Mouse (Mus musculus): ENCODE measurements at regions not wholly inside any gene's neighbourhood (a gene's known extent, or its start where the extent isn't known, plus 50 kb on each side); places are given as distances from the start of the nearest gene placed in this dataset.

DNA sequence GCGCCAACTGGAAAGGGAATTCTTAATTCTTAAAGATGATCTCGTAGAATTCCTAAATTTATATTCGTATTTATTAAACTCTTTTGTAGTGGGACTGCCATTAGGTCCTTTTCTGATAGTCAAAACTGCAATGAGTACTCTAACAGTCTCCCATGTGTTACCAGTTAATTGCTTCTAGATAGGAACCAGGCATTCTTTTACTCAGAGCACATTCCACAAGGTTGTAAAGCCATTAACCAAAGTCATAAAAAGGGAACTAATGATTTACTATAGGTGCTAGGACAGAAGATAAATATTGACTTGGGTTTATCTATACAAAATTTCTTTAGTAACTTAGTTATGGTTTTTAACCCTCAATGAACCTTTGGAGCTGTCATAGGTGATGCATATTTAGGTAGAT, 1525.0 kb downstream of the Tbl1xr1 start:
- DNase-seq: no peak

DNA sequence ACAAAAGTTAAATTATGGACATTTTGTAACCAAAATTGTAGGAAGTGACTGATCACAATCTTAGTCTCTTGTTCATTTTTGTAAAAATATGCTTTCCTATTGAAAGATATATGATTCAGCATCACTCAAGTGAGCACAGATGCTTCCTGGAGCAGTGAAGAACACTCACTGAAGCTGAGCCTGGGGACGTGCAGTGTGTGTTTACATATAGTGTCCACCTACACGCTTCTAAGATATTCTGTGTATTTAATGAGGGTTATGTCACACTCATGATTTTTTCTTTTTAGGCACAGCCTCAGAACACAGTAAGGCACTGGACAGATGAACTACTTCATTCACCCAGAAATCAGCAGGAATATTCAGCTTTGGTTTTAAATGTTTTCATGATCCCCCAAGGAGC, 1533.6 kb downstream of the Tbl1xr1 start:
- no peak for DNase-seq

DNA sequence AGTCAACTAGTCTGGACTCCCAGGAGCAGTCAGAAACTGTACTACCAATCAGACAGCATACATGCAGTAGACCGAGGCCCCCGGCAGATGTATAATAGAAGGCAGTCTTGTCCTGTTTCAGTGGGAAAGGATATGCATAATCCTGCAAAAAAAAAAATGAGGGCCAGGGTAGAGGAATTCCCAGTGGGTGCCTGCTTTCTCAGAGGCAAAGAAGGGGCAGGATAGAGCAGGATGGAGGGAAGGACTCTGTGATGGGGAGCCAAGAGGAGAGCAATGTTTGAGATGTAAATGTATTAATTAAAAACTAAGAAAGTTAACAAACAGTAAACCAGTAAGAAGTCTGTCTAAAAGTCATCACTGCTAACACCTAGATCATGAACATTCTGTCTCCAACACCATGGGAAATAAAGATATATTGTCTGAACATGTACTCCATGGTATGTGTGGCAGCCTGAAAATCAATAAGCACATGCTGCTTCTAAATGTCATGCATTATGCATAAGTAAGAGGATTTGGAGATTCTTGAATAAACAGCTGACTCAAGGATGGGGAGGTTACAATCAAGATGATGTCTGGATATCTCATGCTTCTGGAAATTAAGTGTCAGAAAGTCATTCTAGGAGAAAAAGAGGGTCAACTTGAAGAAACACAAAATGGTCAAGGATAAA, 1485.3 kb downstream of the Naaladl2 start:
- no peak for DNase-seq

DNA sequence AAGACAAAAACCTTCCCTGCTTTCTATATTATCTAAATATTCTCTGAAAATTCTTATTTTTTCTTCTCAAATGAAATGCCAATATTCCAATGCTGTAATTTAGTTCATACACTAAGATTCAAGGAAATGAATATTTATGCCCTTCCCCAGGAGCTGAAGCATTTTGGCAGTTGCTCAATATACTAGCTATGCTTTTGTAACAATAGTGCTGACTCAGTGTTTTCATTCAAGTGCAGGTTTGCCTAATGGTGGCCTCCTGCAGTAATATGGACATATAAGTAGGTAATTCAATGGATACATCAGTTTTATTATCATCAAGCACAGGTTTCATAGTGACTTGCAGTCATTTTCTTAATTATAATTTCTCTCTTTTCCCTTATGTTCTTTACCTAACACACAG, 1437.3 kb downstream of the Naaladl2 start:
- no peak for DNase-seq
